Mouse (Mus musculus) hindbrain, embryonic 12.5 days (tissue): ENCODE results near the gene Gm7714. TPM values are rescaled to one million over a fixed set of nuclear protein-coding genes. Genes with fewer than 3 reads are reported as not detected.
"Not testable (repeated sequence)": the region's sequence is repeated elsewhere in the genome, so short reads cannot be mapped to it uniquely, and the experiment has no call there.

Experiments used
- ATAC-seq: fragments of 200-750 bp; cut with Nextera tagmentation; 2 replicates; pipeline ENCODE4 v1.8.0; 2017; ENCODE audit warnings: moderate TSS enrichment; ENCODE audit not compliant: low FRiP score
- H3K27ac ChIP-seq: fragments of 300-500 bp; sonication (generic); 2 replicates; pipeline ENCODE4 v1.5.1; 2016; ENCODE audit warnings: mild to moderate bottlenecking
- H3K27me3 ChIP-seq: fragments of 300-500 bp; sonication (generic); 2 replicates; pipeline ENCODE4 v1.6.1; 2016; ENCODE audit warnings: mild to moderate bottlenecking
- H3K36me3 ChIP-seq: fragments of 300-500 bp; sonication (generic); 2 replicates; pipeline ENCODE4 v1.6.1; 2016; ENCODE audit warnings: mild to moderate bottlenecking
- H3K4me1 ChIP-seq: fragments of 300-500 bp; sonication (generic); 2 replicates; pipeline ENCODE4 v1.6.1; 2016
- H3K4me2 ChIP-seq: fragments of 300-500 bp; sonication (generic); replicated peaks from 2 replicates; pipeline ENCODE4 v1.6.1; 2016; ENCODE audit warnings: mild to moderate bottlenecking
- H3K4me3 ChIP-seq: fragments of 300-500 bp; sonication (generic); 2 replicates; pipeline ENCODE4 v1.5.1; 2016; ENCODE audit warnings: mild to moderate bottlenecking
- H3K9ac ChIP-seq: fragments of 300-500 bp; sonication (generic); 2 replicates; pipeline ENCODE4 v1.6.1; 2016; ENCODE audit warnings: mild to moderate bottlenecking, moderate library complexity
- H3K9me3 ChIP-seq: fragments of 300-500 bp; sonication (generic); replicated peaks from 2 replicates; pipeline ENCODE4 v1.6.1; 2016; ENCODE audit warnings: mild to moderate bottlenecking
- WGBS: fragments of 180-500 bp; shearing (Covaris S2); methylation state at CpG from one replicate; pipeline ENCODE4 v1.1.7; 2016; 5-methylcytosine and 5-hydroxymethylcytosine counted together
- polyA plus RNA-seq: library from polyadenylated mRNA; unstranded; fragments of >200 nt; fragmentation: Nextera tagmentation; extraction: Ambion mirVana; gene quantifications from 2 replicates; pipeline ENCODE4 v1.2.1, GENCODE M21; 2016

The Gm7714 gene
- not detected in 2 replicates for polyA plus RNA-seq

DNA sequence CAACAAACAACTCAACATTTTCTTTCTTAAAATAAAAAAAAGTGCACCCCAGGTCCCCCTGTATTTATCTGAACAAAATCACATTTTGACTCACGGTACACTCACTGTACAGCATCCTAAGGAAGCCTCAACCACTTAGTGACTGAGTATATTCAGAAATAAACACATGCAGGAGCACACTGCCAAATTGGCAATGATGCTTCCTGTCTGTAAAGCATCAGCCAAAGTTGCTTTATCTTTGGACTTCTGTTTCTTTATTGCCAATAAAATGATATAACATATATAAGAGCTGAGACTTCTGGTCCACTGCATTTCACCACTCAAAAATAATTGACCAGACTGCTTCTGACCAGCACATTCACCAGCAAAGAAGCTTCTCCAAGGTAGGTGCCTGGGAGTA is at the start of gene Gm7714:
Gene Gm7714 (plus strand): TSS at position 301 of the 400 bp plus-strand sequence.
- no peak within 1 kb of the TSS for H3K27ac ChIP-seq
- H3K9me3 ChIP-seq, result no peaks in the 10 kb centered on the region
- WGBS, result 88% methylated on average over 1 of the region's 1 CpGs
- no peak within 1 kb of the TSS for H3K4me2 ChIP-seq
- no peak for ATAC-seq
- no peaks in the 10 kb centered on the region for H3K27me3 ChIP-seq
- no peaks in the 10 kb centered on the region for H3K4me1 ChIP-seq
- H3K4me3 ChIP-seq, result no peak within 1 kb of the TSS
- H3K36me3 ChIP-seq, result no peaks in the 10 kb centered on the region
- no peak within 1 kb of the TSS for H3K9ac ChIP-seq

- Histone ChIP-seq H3K27me3 (no peaks in the 10 kb centered on the region), H3K36me3 (no peaks in the 10 kb centered on the region), H3K27ac (no peak overlapping the region), H3K4me2 (no peak overlapping the region), H3K4me1 (no peaks in the 10 kb centered on the region), H3K9ac (no peak overlapping the region), H3K4me3 (no peak overlapping the region), H3K9me3 (no peaks in the 10 kb centered on the region)
- WGBS, result 94% methylated on average over 1 of the region's 1 CpGs
- no peak for ATAC-seq
Measured at GRCm38 (mm10) chr5:88256475-88256874, 12.2 kb upstream of the Gm7714 start.

GRCm38 (mm10) chr5:88311307-88311706 is 42.6 kb downstream of the Gm7714 start:
- H3K36me3 ChIP-seq, ATAC-seq, H3K9ac ChIP-seq, H3K4me3 ChIP-seq, H3K27ac ChIP-seq, H3K9me3 ChIP-seq, H3K4me1 ChIP-seq, H3K4me2 ChIP-seq, H3K27me3 ChIP-seq: not testable (repeated sequence)
- WGBS, result 50% methylated on average over 3 of the region's 3 CpGs

- 94% methylated on average over 1 of the region's 1 CpGs for WGBS
- H3K9me3 ChIP-seq, result no peaks in the 10 kb centered on the region
Measured at GRCm38 (mm10) chr5:88317012-88317411, 48.3 kb downstream of the Gm7714 start, which contains the start of gene Prol1. Gene Prol1 (plus strand): TSS chr5:88317312.

More at GRCm38 (mm10) chr5:88317012-88317411, 48.3 kb downstream of the Gm7714 start, which contains the start of gene Prol1:
- Histone ChIP-seq H3K9ac (no peak within 1 kb of the TSS), H3K4me3 (no peak within 1 kb of the TSS), H3K36me3 (no peaks in the 10 kb centered on the region), H3K27ac (no peak within 1 kb of the TSS), H3K4me1 (no peaks in the 10 kb centered on the region), H3K27me3 (no peaks in the 10 kb centered on the region), H3K4me2 (no peak within 1 kb of the TSS)
- no peak for ATAC-seq

Other genes starting within 250 kb of the Gm7714 start
- not detected in 2 replicates for gene Smr2, start 182.4 kb upstream of the Gm7714 start, polyA plus RNA-seq
- gene Gm11116, start 157.4 kb upstream of the Gm7714 start, polyA plus RNA-seq, result not detected in 2 replicates
- not detected in 2 replicates for gene Gm11115, start 114.8 kb upstream of the Gm7714 start, polyA plus RNA-seq
- not detected in 2 replicates for gene Prol1, start 48.4 kb downstream of the Gm7714 start, polyA plus RNA-seq
- gene Amtn, start 107.2 kb downstream of the Gm7714 start, polyA plus RNA-seq, result not detected in 2 replicates
- not detected in 2 replicates for gene Ambn, start 187.1 kb downstream of the Gm7714 start, polyA plus RNA-seq
- not detected in 2 replicates for gene Enam, start 219.1 kb downstream of the Gm7714 start, polyA plus RNA-seq